Mouse (Mus musculus) frontal cortex, postnatal 14 days (tissue): ENCODE measurements around the gene Emc10.
A peak's percentile ranks its signal among the peaks of the same experiment; 100 is the strongest.

ENCODE experiments used
- DNase-seq, 2 experiments: peaks; one replicate each; pipeline ENCODE4 v3.0.0; 2022; ENCODE audit warnings: low spot score in 2 of 2

Emc10 gene

DNA sequence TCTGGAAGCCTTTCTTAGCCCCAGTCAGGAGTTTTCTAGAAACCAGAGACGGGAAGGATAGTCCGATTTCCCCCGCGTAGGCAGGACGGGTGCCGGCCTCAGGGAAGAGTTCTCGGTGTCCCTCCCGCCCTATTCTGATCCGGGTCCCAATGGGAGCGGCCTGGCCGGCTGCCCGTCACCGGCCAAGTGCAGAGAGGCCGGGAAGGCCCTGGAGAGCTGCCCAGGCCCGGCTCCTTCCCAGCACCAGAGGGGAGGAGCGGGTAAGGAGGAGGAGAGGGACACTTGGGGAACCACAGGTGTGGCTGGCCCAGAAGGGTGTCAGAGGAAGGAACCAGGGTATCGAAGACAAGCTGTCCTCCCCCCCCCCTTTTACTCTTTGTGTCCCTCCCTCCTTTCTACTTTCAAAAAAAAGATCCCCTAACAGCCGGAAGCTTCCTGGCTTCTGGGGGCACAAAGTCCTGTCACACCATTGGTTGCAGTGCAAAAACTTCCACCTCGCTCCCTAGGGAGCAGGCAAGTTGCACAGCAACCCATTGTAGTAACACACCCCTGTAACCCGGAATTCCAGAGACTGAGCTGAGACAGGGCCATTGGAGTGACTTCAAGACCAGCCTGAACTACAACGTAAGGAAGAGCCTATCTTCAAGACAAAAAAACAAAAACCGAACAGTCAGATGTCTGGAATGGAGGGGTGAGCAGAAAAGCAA, 28.9 kb upstream of the Emc10 start:
- DNase-seq: no peak

DNA sequence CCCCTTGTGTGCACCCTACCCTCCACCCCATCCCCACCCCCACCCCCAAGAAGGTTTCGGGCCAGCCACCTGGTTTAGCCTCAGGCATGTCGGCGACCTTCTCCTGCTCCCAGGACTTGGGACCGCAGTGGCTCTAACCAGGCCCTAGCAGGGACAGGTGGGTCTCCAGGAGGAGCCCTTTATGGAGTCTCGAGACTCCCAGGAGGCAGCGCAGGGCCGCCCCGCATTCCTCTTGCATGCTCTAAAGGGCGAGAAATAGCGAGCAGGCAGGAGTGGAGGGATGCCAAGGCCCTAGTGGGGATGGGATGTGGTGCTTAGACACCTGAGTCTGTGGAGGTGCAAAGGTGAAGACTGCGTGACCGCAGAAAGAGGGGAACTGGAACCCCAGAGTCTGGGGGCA, 28.2 kb upstream of the Emc10 start, which contains the start of gene Mybpc2:
Gene Mybpc2 (minus strand): TSS at position 155 of the 400 bp plus-strand sequence.
- DNase-seq: no peak

DNA sequence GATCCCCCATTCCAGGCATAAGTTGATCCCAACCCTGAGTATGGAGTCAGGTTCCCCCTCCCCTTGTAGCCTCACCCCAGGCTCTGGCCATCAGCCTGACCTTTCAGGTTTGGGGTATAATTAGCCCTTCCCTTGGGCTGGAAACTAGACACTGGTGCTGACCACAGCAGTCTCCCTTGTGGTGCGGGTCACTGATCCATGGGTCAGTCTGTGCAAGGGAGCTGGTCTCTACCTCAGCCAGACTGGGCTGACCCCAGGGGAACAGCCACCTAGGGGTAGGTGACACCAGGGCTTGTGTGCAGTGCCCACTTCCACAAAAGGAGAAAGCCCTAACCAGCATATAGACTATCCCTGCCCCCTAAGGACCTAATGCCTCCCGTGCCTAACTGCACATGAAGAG, 26.7 kb upstream of the Emc10 start:
- DNase-seq: no peak

DNA sequence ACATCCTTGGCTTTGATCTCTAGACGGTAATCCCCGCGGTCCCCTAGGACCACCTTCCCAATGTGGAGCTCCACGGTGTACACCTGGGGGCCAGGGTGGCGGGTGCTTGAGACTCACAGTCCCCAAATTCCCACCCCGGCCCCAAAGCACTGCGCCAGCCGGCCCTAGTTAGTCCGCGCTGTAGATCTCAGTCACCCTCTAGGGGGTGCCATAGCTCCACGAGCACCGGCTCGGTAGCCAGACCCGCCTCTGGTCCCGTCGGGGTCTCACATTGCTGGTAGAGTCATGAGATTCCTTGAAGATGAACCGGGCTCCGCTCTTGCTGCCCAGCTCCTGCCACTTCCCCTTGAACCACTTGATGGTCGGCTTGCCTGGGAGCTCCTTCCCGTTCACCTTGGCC, 25.4 kb upstream of the Emc10 start:
- DNase-seq: no peak

DNA sequence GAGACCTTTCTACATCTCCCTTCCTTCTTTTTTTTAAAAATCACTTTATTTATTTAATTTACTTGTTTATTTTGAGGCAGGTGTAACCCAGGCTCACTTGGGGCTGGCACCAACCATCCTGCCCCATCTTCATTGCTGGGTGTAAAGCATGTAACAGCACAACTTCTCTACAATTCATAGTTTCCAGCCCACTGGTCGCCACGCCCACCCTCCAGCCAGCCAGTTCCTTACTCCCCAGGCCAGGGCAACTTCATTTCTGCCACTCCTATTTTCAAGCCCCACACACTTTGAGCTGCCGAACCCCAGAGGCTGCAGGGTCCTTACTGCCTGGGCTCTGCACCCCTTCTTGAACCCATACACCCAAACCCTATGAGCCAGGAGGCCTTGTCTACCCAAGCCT, 24.7 kb upstream of the Emc10 start:
- no peak for DNase-seq

DNA sequence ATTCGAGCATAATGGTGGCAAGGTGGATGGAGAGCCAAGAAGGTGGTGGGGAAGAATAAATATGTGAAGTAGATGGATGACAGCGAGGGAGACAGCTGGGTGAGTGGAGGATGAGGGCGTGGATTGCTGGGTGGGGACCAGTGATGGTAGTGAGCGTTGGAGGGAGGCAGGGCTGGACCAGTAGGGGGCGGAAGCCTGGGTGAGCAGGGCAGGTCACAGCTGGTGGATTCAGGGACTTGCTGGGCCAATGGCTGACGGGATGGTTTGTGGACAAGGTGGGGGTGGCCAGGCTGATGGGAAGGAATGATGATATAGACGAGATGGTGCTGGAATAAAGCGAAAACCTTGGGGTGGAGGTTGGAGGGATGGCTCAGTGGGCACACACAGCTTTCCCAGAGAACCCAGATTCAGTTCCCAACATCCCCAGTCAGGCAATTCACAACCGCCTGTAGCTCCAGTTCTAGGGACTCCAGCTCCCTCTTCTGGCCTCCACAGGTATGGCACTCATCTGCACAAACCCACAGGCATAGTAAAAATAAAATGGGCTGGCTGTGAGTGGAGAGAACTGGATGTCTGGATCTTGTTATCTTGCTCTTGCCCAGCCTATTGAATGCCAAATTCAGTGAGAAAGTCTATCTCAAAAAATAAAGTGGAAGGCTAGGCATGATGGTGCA, 23.0 kb upstream of the Emc10 start:
- DNase-seq: no peak

DNA sequence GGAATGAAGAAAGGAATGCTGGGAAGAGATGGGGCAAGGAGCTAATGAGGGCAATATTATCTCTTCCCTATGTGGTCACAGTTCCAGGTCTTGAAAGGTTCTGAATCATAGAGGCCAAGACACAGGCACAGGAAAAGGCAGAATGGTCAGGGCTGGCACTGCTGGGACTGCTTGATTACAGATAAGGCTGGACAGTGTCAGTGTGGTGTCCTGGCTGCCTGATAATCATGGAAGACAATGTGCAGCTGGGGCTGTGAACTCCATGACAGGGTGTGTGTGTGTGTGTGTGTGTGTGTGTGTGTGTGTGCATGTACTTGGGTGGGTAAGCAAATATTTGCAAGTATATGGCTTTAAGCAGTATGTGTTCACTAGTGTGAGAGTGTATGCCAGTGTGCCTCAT, 11.2 kb upstream of the Emc10 start:
- DNase-seq: no peak

DNA sequence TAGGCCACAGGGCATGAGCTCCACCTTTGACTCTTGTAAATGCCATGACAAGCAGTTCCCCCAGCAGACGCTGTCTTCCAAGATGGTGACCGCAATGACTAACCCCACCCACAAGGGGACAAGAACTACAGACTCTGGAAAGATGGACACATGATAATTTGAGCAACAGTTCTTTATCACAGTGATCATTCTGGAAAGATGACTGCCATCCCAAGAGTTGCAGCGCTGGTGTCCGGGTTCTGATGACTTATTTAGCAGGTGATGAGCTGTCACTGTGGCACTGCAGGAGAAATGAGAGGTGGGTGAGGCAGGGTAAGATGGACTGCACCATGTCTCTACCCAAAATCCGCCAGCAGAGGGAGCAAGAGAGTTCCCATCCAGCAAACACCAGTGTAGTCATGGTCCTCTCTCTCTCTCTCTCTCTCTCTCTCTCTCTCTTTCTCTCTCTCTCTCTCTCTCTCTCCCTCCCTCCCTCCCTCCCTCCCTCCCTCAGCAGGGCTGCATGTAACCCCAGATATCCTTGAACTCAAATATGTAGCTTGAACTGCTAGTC, 5.3 kb upstream of the Emc10 start:
- peak in 1 of 2 experiments; percentile 64 for DNase-seq

DNA sequence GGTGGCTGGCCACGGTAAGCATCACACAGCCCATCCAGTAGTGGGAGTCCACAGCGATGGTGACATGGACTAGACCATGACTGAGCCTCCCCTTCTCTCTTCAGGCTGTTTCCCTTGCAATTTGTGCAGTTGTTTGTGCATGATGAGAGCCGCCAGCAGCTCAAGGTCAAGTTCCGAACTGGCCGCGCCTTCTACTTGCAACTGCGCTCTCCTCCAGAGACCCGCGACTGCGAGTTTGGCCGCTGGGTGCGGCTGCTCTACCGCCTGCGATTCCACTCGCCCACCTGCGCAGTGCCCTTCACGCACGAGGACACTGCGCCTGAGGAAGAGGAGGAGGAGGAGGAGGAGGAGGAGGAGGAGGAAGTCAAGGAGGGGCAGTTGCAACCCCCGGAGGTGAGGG, 3.7 kb upstream of the Emc10 start:
- no peak for DNase-seq

DNA sequence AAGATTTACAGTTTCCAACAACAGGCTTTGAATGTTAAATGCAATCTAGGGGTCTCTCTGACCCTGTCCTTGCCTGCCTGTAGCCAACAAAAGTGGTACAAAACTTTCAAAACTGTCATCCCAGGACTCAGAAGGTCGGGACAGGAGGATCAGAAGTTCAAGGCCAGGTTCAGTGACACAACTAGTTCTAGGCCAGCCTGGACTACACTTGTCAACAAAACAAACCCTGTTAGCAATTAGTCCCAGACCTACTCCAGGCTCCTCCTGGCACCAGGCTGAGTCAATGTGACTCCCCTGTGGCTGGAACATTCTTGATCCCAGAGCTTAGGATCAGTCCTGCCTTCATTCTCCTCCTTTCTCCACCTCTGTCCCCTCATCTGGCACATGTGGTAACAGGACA, 2.6 kb upstream of the Emc10 start:
- no peak for DNase-seq

DNA sequence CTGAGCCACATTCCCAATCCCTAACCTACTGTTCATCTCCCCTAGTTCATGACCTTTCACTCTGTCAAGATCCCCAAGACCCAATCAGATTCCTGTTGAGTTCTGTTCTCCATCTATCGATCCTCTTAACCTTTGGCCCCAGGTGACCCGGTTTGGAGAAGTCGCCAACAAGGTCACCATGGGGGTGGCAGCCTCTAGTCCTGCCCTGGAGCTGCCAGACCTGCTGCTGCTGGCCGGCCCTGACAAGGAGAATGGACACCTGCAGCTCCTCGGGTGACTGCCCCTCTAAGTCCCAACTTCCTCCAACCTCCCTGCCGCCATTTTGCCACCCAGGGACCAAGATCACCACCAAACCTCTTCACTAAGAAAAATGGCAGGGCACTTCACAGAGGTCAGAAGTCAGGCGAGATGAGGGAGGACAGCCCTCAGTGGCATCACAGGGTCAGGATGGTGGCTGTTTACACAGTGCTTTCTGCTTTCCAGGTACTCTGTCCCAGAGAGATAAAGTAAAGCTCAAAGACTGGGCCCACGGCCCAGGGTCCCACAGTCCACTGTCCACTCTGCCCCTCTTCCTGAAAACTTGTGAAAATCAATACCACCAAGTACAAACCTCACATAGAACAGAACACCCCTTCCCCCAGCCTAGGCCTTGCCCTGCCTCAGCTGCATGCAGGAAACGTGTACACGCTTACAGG, 1.2 kb upstream of the Emc10 start:
- no peak for DNase-seq

DNA sequence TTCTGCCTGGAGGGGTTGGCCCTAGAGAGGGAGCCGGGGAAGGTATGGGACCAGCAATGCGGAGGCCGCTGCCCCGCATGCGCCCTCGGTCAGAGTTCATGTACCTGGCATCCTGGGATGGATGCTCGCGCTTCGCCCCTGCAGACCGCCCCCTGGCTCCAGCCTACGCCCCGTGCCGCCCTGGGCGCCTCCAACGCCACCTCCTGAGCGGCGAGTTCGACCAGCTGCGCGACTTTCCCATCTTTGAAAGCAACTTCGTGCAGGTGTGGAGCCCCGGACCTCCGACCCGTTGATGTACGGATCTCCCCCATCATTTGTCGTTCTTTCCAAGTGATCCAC, 411 bp upstream of the Emc10 start:
- DNase-seq: no peak

DNA sequence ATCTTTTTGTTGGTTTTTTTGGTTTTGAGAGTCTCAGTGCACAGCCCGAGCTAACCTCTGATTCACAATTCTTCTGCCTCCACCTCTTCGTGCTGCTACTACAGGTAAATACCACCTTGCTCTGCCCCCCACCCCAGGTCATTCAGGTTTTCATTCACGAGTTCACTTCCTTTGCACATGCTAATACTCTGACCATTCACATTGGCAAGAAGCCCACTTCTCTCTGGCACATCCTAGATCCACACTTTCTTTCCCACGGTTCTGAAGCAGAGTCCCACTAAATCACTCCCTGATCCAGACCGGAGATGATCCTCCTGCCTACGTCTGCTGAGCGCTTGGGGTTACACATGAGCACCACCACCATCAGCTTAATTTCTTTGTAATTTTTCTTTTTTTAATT, 1.2 kb downstream of the Emc10 start:
- no peak for DNase-seq

DNA sequence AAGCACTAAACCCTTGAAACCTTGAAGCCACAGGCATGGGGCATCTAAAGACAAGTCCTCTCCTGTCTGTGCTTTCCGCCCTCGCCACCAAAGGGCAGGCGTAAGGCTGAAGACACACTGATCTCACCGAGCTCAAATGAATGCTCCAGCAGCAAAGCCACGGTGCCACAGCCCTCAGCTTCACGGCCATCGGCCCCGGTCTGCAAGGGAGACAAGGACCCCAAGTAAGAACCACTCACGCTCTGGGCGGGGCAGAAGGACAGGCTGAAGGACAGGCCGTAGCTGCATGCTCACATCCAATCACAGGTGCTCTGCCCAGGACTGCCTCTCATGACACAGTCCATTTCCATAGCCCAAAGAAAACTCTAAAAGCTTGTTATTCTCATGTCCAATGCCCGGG, 1.6 kb downstream of the Emc10 start:
- DNase-seq: no peak

DNA sequence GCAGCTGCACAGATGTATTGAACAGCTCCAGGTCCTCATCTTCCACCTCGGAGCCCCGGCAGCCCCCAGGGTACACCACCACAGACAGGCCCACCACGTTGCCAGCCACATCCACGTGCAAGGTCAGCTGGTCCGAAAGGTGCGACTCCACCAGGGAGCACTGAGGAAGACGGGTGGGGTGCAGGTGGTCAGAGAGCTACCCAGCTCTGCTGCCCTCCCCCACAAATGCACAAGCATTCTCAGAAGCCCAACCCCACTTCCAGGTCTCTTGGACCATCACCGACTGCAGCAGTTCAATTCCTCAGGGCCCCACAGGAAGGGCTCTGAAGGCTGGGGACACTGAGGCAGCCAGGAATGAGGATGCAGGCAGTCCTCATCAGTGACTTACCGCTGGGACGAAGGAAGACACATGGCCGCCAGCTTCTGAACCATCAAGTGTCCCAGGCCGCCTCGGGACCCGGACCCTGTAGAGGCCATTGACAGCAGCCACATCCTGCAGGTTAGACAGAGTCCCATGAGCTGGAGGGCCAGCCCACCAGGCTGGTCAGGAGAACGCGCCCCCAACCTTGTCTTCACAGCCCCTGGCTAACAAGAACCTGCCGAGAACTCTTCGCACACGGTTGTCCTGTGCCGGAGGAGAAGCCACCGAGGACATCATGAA, 4.0 kb downstream of the Emc10 start:
- no peak for DNase-seq

DNA sequence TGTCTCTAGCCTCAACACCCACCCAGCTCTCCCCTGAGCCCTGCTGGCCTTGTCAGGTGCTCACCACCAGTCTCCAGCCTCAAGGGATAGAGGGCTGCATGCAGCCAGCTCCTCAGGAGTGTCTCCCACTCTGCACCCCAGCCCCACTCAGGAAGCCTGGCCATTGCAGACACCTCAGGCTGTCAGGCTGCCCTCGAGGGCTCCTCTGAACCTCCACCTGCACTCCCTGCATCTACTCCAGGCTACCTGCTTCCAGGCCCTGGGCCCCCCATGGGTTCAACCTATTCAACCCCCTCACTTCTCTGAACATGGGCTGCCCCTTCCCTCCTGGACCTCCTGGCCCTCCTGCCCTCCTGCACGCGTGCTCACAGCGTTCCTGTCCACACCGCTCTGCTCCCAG, 4.9 kb downstream of the Emc10 start:
- no peak for DNase-seq

DNA sequence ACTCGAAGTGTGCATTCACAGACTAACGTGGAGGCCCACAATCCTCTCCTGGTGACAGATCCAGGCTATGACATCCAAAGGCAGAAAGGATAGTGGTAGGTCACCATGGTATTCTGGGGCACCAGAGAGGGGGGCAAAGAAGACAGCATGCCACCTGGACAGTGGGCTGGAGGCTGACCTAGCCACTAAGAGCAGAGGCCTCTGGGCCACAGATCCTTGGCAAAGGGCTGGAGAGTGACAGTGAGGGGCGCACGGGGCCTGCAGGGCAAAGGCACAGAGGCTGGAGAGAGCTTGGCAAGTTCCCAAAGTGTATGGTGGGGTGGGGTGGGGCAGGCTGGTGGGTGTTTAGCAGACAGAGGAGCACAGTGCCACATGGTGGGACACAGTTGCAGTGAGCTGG, 6.0 kb downstream of the Emc10 start:
- DNase-seq: no peak

DNA sequence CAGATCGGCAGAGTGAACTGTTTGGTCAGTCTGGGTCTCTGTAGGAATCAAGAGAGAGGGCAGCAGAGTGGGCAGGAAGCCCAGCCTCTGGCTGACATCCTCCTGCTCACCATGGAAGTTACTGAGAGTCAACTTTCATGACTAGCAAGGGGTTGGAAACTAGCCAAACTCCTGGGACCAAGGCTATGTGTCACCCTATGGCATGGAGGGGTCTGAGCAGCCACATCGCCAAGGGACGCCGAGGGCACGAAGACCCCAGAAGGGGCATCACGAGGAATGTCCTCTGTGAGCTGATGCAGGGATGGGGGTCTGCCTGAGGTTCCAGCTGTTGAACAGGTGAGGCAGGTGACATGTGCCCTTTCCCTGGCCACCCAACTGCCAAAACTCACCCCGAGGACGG, 7.8 kb downstream of the Emc10 start:
- DNase-seq: no peak

DNA sequence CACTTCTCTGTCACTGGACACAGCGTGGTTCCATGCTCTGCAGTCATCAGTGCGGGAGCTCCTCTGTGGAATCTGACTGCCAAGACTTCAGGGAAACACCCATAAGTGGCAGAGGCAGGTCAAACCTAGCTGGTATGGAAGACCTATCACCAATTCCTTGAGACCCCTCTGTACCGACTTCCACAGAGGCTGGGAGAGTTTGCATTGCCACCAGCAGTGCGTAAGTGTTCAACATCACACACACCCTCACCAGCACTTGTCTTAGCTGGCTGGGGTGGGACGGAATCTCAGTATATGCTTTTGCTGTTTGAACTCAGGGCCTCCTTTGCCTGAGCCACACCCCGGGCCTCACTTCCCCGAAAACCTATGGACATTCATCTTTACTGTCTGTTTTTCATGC, 8.4 kb downstream of the Emc10 start:
- peak in 1 of 2 experiments; percentile 3 for DNase-seq

DNA sequence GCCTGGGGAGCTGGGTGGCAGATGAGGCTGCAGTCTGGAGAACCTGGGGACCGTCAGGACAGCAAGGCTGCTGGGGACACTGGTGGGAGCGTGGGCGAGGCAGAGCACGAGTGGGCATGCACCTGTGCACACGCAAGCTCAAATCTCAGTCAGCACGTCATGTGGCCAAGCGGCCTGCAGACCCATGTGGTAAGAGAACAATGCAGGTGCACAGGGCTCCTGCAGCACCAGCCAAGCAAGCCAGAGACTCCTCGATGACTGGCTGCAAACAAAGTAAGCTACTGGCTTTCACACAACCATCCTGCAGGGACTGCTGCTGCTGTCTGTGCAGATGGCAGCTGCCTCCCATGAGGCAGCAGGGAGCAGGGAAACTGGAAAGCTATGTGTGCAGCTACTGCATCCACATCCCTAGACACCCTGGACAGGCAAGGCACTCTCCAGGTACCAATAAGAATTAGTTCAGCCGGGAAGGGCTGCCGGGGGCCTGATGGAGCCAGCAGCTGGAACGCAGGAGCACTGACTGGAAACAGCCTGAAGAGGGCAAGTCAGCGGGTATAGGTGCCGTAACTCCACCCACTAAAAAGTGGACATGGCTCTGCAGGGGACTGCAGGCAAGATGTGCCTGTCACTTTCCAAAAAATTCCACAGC, 9.3 kb downstream of the Emc10 start:
- no peak for DNase-seq

DNA sequence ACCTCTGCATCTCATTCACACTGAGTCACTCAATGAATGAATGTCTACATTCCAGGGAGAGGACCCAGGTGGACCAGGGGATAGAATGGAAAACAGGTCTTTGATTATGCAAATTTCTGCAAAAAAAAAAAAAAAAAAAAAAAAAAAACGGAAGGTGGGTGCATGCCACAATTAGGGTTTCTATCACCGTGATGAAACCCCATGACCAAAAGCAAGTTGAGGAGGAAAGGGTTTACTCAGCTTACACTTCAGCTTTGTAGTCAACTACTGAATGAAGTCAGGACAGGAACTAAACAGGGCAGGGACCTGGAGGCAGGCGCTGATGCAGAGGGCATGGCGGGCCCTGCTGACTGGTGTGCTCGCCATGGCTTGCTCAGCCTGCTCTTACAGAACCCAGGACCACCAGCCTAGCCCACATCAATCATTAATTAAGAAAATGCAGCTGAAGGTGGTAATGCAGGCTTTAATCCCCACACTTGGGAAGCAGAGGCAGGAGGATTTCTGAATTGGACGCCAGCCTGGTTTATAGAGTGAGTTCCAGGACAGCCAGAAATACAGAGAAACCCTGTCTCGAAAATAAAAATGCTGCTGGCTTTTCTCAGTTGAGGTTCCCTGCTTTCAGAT, 10.6 kb downstream of the Emc10 start:
- DNase-seq: no peak
